Mouse (Mus musculus): ENCODE data around the gene Gm49510. TPM values are rescaled to one million over a fixed set of nuclear protein-coding genes. Genes with fewer than 3 reads are reported as not detected.

The Gm49510 gene
- polyA plus RNA-seq, 1 experiment from 2014 or later, result 0.22 TPM

DNA sequence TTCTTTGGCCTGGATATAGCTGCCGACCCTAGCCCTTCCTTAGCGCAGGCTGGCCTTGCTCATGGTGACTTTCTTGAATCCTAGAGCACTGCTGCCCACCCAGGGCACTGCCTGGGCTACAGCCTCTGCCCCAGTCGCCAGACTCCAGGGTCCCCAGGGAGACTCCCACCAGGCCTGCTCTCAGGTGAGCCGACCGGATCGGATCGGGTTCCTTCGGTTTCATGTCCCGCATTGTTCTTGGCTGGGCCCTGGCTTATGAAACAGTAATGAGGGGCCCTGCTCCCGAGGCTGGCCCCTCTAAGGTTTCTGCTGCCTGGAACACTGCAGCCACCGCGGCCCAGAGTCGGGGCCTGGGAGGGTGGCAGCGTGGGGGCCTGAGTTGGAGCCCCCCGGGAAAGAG, 57.6 kb downstream of the Gm49510 start:
- no peak overlapping the region for H3K4me2 ChIP-seq (ENCODE audit: low read depth, low read length)
- no peak overlapping the region for H3K27ac ChIP-seq (ENCODE audit: low read length)
- no peaks in the 10 kb centered on the region for H3K36me3 ChIP-seq (ENCODE audit: control insufficient read depth, insufficient read depth)
- no peak for ATAC-seq (ENCODE audit: low read depth)
- H3K9ac ChIP-seq (ENCODE audit: low read depth, low read length), result no peak overlapping the region
- WGBS (ENCODE audit: insufficient replicate concordance), result 56% methylated on average over 15 of the region's 15 CpGs
- H3K9me3 ChIP-seq (replicated peaks; ENCODE audit: control insufficient read depth, low read length), result no peaks in the 10 kb centered on the region
- H3K27me3 ChIP-seq (ENCODE audit: control insufficient read depth, insufficient read depth, low read depth, low read length), result no peaks in the 10 kb centered on the region
- H3K4me3 ChIP-seq (ENCODE audit: low read depth, low read length), result no peak overlapping the region
- H3K4me1 ChIP-seq (ENCODE audit: control insufficient read depth, low read depth, low read length), result no peaks in the 10 kb centered on the region

DNA sequence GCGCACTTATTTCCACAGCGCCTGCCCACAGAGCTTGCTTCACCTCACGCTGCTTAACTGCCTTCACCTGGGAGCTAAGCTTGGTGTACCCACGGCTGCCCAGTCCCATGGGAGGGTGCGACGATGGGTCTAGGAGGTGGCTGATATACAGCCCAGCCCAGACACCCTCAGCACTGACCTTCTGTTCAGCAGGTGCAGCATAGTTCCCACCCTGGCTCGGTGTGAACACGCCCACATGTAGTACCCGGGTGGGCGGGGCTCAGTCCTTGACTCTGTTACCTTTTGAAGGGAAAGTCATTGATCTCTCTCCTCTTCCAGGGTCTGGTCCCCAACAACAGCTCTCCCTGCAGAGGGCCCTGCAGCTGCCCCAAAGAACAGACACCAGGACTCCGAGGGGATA, 60.1 kb downstream of the Gm49510 start:
- no peak overlapping the region for H3K27ac ChIP-seq (ENCODE audit: low read length)
- no peak for ATAC-seq (ENCODE audit: low read depth)
- H3K4me3 ChIP-seq (ENCODE audit: low read depth, low read length), result no peak overlapping the region
- H3K9me3 ChIP-seq (replicated peaks; ENCODE audit: control insufficient read depth, low read length), result no peaks in the 10 kb centered on the region
- no peaks in the 10 kb centered on the region for H3K27me3 ChIP-seq (ENCODE audit: control insufficient read depth, insufficient read depth, low read depth, low read length)
- H3K9ac ChIP-seq (ENCODE audit: low read depth, low read length), result no peak overlapping the region
- 69% methylated on average over 11 of the region's 11 CpGs for WGBS (ENCODE audit: insufficient replicate concordance)
- no peak overlapping the region for H3K4me2 ChIP-seq (ENCODE audit: low read depth, low read length)
- H3K4me1 ChIP-seq (ENCODE audit: control insufficient read depth, low read depth, low read length), result no peaks in the 10 kb centered on the region
- H3K36me3 ChIP-seq (ENCODE audit: control insufficient read depth, insufficient read depth), result no peaks in the 10 kb centered on the region

DNA sequence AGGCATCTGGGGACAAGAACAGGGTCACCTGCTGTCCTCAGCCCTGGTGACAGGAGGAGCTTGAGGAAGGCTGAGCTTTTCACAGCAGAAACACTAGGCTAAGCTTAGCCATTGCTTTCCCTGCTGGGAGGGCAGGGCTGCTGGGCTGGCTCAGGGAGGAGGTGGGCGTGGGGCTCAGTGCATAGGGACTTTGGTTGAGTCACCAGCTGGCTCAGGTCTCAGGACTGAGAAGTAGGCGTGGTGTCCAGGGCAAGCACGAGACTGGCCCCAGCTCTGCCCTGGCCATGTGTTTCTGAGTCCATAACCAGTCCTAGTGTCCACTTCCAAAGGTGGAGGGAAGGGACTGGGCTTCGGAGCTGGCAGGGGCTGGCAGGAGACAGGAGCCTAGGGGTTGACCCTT, 60.6 kb downstream of the Gm49510 start:
- ATAC-seq (ENCODE audit: low read depth), result 0 out of 2 replicates have a peak, but pooled peaks have one; percentile 11
- Histone ChIP-seq H3K36me3 (ENCODE audit: control insufficient read depth, insufficient read depth) (no peaks in the 10 kb centered on the region), H3K9me3 (replicated peaks; ENCODE audit: control insufficient read depth, low read length) (no peaks in the 10 kb centered on the region), H3K27ac (ENCODE audit: low read length) (no peak overlapping the region), H3K27me3 (ENCODE audit: control insufficient read depth, insufficient read depth, low read depth, low read length) (no peaks in the 10 kb centered on the region), H3K9ac (ENCODE audit: low read depth, low read length) (no peak overlapping the region), H3K4me1 (ENCODE audit: control insufficient read depth, low read depth, low read length) (no peaks in the 10 kb centered on the region), H3K4me2 (ENCODE audit: low read depth, low read length) (no peak overlapping the region), H3K4me3 (ENCODE audit: low read depth, low read length) (no peak overlapping the region)
- 43% methylated on average over 4 of the region's 4 CpGs for WGBS (ENCODE audit: insufficient replicate concordance)

DNA sequence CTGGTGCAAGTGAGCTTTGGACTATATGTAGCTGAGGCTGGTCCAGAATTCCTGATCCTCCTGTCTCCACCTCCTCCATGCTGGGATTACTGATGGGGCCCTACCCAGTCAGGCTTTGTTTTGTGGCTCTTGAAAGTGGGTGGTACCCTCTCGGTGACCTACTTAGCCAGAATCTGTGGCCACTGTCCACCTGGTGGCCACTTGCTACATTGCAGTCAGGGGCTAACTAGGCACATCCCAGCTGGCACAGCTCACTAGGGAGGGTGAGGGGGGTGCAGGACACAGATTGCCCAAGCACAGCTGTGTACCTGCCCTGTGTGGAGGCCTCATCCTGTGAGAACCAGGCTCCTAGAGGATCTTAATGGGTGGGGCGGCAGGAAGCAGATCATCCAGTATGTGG, 63.4 kb downstream of the Gm49510 start:
- Histone ChIP-seq H3K27me3 (ENCODE audit: control insufficient read depth, insufficient read depth, low read depth, low read length) (no peaks in the 10 kb centered on the region), H3K4me3 (ENCODE audit: low read depth, low read length) (no peak overlapping the region), H3K27ac (ENCODE audit: low read length) (no peak overlapping the region), H3K9me3 (replicated peaks; ENCODE audit: control insufficient read depth, low read length) (no peaks in the 10 kb centered on the region), H3K36me3 (ENCODE audit: control insufficient read depth, insufficient read depth) (no peaks in the 10 kb centered on the region), H3K4me1 (ENCODE audit: control insufficient read depth, low read depth, low read length) (no peaks in the 10 kb centered on the region), H3K4me2 (ENCODE audit: low read depth, low read length) (no peak overlapping the region), H3K9ac (ENCODE audit: low read depth, low read length) (no peak overlapping the region)
- ATAC-seq (ENCODE audit: low read depth), result peak; percentile 35; the same call in 1 of the 2 replicates
- 39% methylated on average over 2 of the region's 2 CpGs for WGBS (ENCODE audit: insufficient replicate concordance)

Small RNAs within 50 kb of the gene (microRNA-seq; reads per million reads assigned to microRNA genes)
- gene Mir6955, result 0.98 reads per million

Other genes with a start within 250 kb of the Gm49510 start
- gene Elfn2, start 180.9 kb upstream of the Gm49510 start, polyA plus RNA-seq (2015; fragmentation: Nextera tagmentation; extraction: Ambion mirVana), result not detected in 2 replicates
- 4.5 and 5.4 TPM in 2 replicates for gene Mfng, start 126.2 kb upstream of the Gm49510 start, polyA plus RNA-seq (2015; fragmentation: Nextera tagmentation; extraction: Ambion mirVana)
- 1.8 and 2.1 TPM in 2 replicates for gene Card10, start 96.6 kb upstream of the Gm49510 start, polyA plus RNA-seq (2015; fragmentation: Nextera tagmentation; extraction: Ambion mirVana)
- gene Cdc42ep1, start 57.0 kb upstream of the Gm49510 start, polyA plus RNA-seq (2015; fragmentation: Nextera tagmentation; extraction: Ambion mirVana), result 12.1 and 13.1 TPM in 2 replicates
- 9.1 and 15.8 TPM in 2 replicates for gene Lgals2, start 44.1 kb upstream of the Gm49510 start, polyA plus RNA-seq (2015; fragmentation: Nextera tagmentation; extraction: Ambion mirVana)
- 18.6 and 19.6 TPM in 2 replicates for gene Gga1, start 22.5 kb upstream of the Gm49510 start, polyA plus RNA-seq (2015; fragmentation: Nextera tagmentation; extraction: Ambion mirVana)
- 13.1 and 14.2 TPM in 2 replicates for gene Sh3bp1, start 101 bp downstream of the Gm49510 start, polyA plus RNA-seq (2015; fragmentation: Nextera tagmentation; extraction: Ambion mirVana)
- 2.7 and 3.1 TPM in 2 replicates for gene Pdxp, start 14.3 kb downstream of the Gm49510 start, polyA plus RNA-seq (2015; fragmentation: Nextera tagmentation; extraction: Ambion mirVana)
- 295 and 318 TPM in 2 replicates for gene Lgals1, start 27.1 kb downstream of the Gm49510 start, polyA plus RNA-seq (2015; fragmentation: Nextera tagmentation; extraction: Ambion mirVana)
- gene Nol12, start 35.3 kb downstream of the Gm49510 start, polyA plus RNA-seq (2015; fragmentation: Nextera tagmentation; extraction: Ambion mirVana), result 24.0 and 25.1 TPM in 2 replicates
- gene Triobp, start 48.1 kb downstream of the Gm49510 start, polyA plus RNA-seq (2015; fragmentation: Nextera tagmentation; extraction: Ambion mirVana), result 18.0 and 20.8 TPM in 2 replicates
- gene H1f0, start 128.8 kb downstream of the Gm49510 start, polyA plus RNA-seq (2015; fragmentation: Nextera tagmentation; extraction: Ambion mirVana), result 134 and 136 TPM in 2 replicates
- gene Galr3, start 142.2 kb downstream of the Gm49510 start, polyA plus RNA-seq (2015; fragmentation: Nextera tagmentation; extraction: Ambion mirVana), result 0.20 TPM in 1 of 2 replicates, not detected in the other
- gene Ankrd54, start 163.2 kb downstream of the Gm49510 start, polyA plus RNA-seq (2015; fragmentation: Nextera tagmentation; extraction: Ambion mirVana), result 36.7 and 40.9 TPM in 2 replicates
- gene Eif3l, start 175.5 kb downstream of the Gm49510 start, polyA plus RNA-seq (2015; fragmentation: Nextera tagmentation; extraction: Ambion mirVana), result 107 and 109 TPM in 2 replicates
- gene Micall1, start 209.2 kb downstream of the Gm49510 start, polyA plus RNA-seq (2015; fragmentation: Nextera tagmentation; extraction: Ambion mirVana), result 0.93 and 1.0 TPM in 2 replicates
- 120 and 121 TPM in 2 replicates for gene Polr2f, start 241.3 kb downstream of the Gm49510 start, polyA plus RNA-seq (2015; fragmentation: Nextera tagmentation; extraction: Ambion mirVana)
- gene 1700088E04Rik, start 241.6 kb downstream of the Gm49510 start, polyA plus RNA-seq (2015; fragmentation: Nextera tagmentation; extraction: Ambion mirVana), result 0.63 and 0.96 TPM in 2 replicates

Measured in liver, embryonic 16.5 days (tissue).